ENCODE assay signal across 9 mouse cellular contexts in genomic region chr10:58812210-58813080, GRCm38 (mm10). TPM values are rescaled to one million over a fixed set of nuclear protein-coding genes. Genes with fewer than 3 reads are reported as not detected.
DNase-seq lines count a peak whose midpoint lies in the region; ATAC-seq and TF ChIP-seq lines count a peak whose summit lies in the region.
"Had no signal": no experiment of that assay in that cellular context is flagged by ENCODE, and none has a peak within 500 bp of the region (broad histone marks: within the 10 kb centered on the region; RNA-seq: fewer than 3 reads in every experiment).

No protein-coding gene starts in this region.

- H3K27ac ChIP-seq in embryonic fibroblast, embryonic 13.5 days (ENCODE audit: insufficient read depth, low read length) = peak overlapping the region; percentile 66
- H3K27ac ChIP-seq in heart, embryonic 12.5 days (ENCODE audit: poor library complexity, severe bottlenecking) = no peak overlapping the region
- peak overlapping the region; percentile 34; the same call in 1 of the 2 replicates for H3K27ac ChIP-seq in kidney, embryonic 16.5 days (ENCODE audit: low read length)
- peak overlapping the region; percentile 81 for H3K27ac ChIP-seq in limb, embryonic 15.5 days
- 0 out of 2 replicates have a peak overlapping the region, but pooled peaks have one; percentile 12 for H3K27ac ChIP-seq in midbrain, postnatal 0 days (ENCODE audit: low read depth, low read length)

- WGBS in heart, embryonic 12.5 days = under 1% methylated on average over 63 of the region's 63 CpGs
- WGBS in kidney, embryonic 16.5 days = under 1% methylated on average over 63 of the region's 63 CpGs
- WGBS in limb, embryonic 15.5 days = under 1% methylated on average over 63 of the region's 63 CpGs
- under 1% methylated on average over 61 of the region's 63 CpGs for WGBS in midbrain, postnatal 0 days

- peak overlapping the region; percentile 64 for H3K9ac ChIP-seq in heart, embryonic 12.5 days
- peak overlapping the region; percentile 69 for H3K9ac ChIP-seq in kidney, embryonic 16.5 days (replicated peaks; ENCODE audit: low read length)
- H3K9ac ChIP-seq in limb, embryonic 15.5 days = peak overlapping the region; percentile 52
- H3K9ac ChIP-seq in midbrain, postnatal 0 days (replicated peaks; ENCODE audit: low read length, poor library complexity, severe bottlenecking) = peak overlapping the region; percentile 62

- peak; percentile 50 for TF ChIP-seq CTCF in embryonic fibroblast, embryonic 13.5 days (IDR thresholded peaks at IDR 0.05; ENCODE audit: borderline replicate concordance, insufficient read depth, low read length)
- peak; percentile 88 for TF ChIP-seq CTCF in midbrain, postnatal 0 days (IDR thresholded peaks at IDR 0.05)

- H3K4me3 ChIP-seq in embryonic fibroblast, embryonic 13.5 days (ENCODE audit: insufficient read depth, low read length) = peak overlapping the region; percentile 53
- peak overlapping the region; percentile 59 for H3K4me3 ChIP-seq in heart, embryonic 12.5 days
- peak overlapping the region; percentile 66 for H3K4me3 ChIP-seq in kidney, embryonic 16.5 days (ENCODE audit: low read length)
- peak overlapping the region; percentile 68 for H3K4me3 ChIP-seq in limb, embryonic 15.5 days
- peak overlapping the region; percentile 69 for H3K4me3 ChIP-seq in midbrain, postnatal 0 days (ENCODE audit: low read depth, low read length)

- peaks cover 72% of the 10 kb centered on the region for H3K27me3 ChIP-seq in heart, embryonic 12.5 days (replicated peaks)
- peaks cover 29% of the 10 kb centered on the region for H3K27me3 ChIP-seq in kidney, embryonic 16.5 days (ENCODE audit: insufficient read depth, low read length)
- H3K27me3 ChIP-seq in limb, embryonic 15.5 days = peaks cover 34% of the 10 kb centered on the region
- H3K27me3 ChIP-seq in midbrain, postnatal 0 days (ENCODE audit: insufficient read depth, low read length) = 0 out of 2 replicates have a peak, but pooled peaks cover 7% of the 10 kb centered on the region
- H3K27me3 ChIP-seq in splenic B cell, adult 2 months (ENCODE audit: control insufficient read depth, insufficient read depth, low read length, poor library complexity, severe bottlenecking) = no peaks in the 10 kb centered on the region

- no peaks in the 10 kb centered on the region for H3K9me3 ChIP-seq in heart, embryonic 12.5 days (replicated peaks)
- no peaks in the 10 kb centered on the region for H3K9me3 ChIP-seq in kidney, embryonic 16.5 days (ENCODE audit: low read length)
- H3K9me3 ChIP-seq in limb, embryonic 15.5 days = no peaks in the 10 kb centered on the region
- H3K9me3 ChIP-seq in midbrain, postnatal 0 days (ENCODE audit: low read length) = no peaks in the 10 kb centered on the region

- peak; percentile 91 for DNase-seq in 3134 (ENCODE audit: extremely low read depth, insufficient read length, low spot score)
- peak; percentile 91 for DNase-seq in brain, adult 2 months (ENCODE audit: low read depth, low spot score)
- DNase-seq in midbrain, postnatal 0 days (ENCODE audit: low spot score) = peak; percentile 95
- peak; percentile 29 for DNase-seq in splenic B cell, adult 2 months (ENCODE audit: low read depth, low spot score)

- peak; percentile 34; the same call in 1 of the 2 replicates for TF ChIP-seq POLR2A in embryonic fibroblast, embryonic 13.5 days (IDR thresholded peaks at IDR 0.05; ENCODE audit: low read depth, low read length)

- H3K4me2 ChIP-seq in heart, embryonic 12.5 days = peak overlapping the region; percentile 96
- peak overlapping the region; percentile 99 for H3K4me2 ChIP-seq in kidney, embryonic 16.5 days (replicated peaks; ENCODE audit: low read depth, low read length)
- peak overlapping the region; percentile 99 for H3K4me2 ChIP-seq in limb, embryonic 15.5 days
- peak overlapping the region; percentile 99 for H3K4me2 ChIP-seq in midbrain, postnatal 0 days (ENCODE audit: low read depth, low read length, poor library complexity, severe bottlenecking)

- ATAC-seq in heart, embryonic 12.5 days (ENCODE audit: insufficient number of reproducible peaks, low FRiP score) = peak; percentile 54
- peak; percentile 82 for ATAC-seq in kidney, embryonic 16.5 days (ENCODE audit: low FRiP score, low TSS enrichment)
- ATAC-seq in limb, embryonic 15.5 days (ENCODE audit: insufficient number of reproducible peaks, low FRiP score, low TSS enrichment, low read depth) = peak; percentile 71
- ATAC-seq in midbrain, postnatal 0 days (ENCODE audit: low FRiP score) = peak; percentile 84

- no peaks in the 10 kb centered on the region for H3K36me3 ChIP-seq in heart, embryonic 12.5 days
- H3K36me3 ChIP-seq in kidney, embryonic 16.5 days (ENCODE audit: insufficient read depth, low read length) = no peaks in the 10 kb centered on the region
- H3K36me3 ChIP-seq in limb, embryonic 15.5 days = no peaks in the 10 kb centered on the region
- no peaks in the 10 kb centered on the region for H3K36me3 ChIP-seq in midbrain, postnatal 0 days (ENCODE audit: insufficient read depth, low read length)
- no peaks in the 10 kb centered on the region for H3K36me3 ChIP-seq in splenic B cell, adult 2 months (ENCODE audit: control insufficient read depth, insufficient read depth, low read length, poor library complexity, severe bottlenecking)
- H3K36me3 ChIP-seq: G1E had no signal

- H3K4me1 ChIP-seq in embryonic fibroblast, embryonic 13.5 days (ENCODE audit: control insufficient read depth, insufficient read depth, low read length) = peaks cover 11% of the 10 kb centered on the region; the same call in 1 of the 2 replicates
- peaks cover 16% of the 10 kb centered on the region for H3K4me1 ChIP-seq in heart, embryonic 12.5 days (replicated peaks)
- H3K4me1 ChIP-seq in kidney, embryonic 16.5 days (ENCODE audit: insufficient read depth, low read length) = peaks cover 10% of the 10 kb centered on the region
- peaks cover 20% of the 10 kb centered on the region for H3K4me1 ChIP-seq in limb, embryonic 15.5 days
- H3K4me1 ChIP-seq in midbrain, postnatal 0 days (ENCODE audit: insufficient read depth, low read length) = no peaks in the 10 kb centered on the region; the same call in 1 of the 2 replicates

RNA-seq across cellular contexts. Expression of gene Sh3rf3, which starts 0.7 kb away (rescaled TPM):
- polyA plus RNA-seq in embryonic fibroblast, embryonic 13.5 days (2011; ENCODE audit: insufficient read length, low read depth, missing spikeins) = 8.0 and 9.6 TPM in 2 replicates
- 0.17 and 0.71 TPM in 2 replicates for polyA plus RNA-seq in heart, embryonic 12.5 days (2016; fragmentation: Nextera tagmentation; extraction: Ambion mirVana)
- 0.78 and 0.89 TPM in 2 replicates for polyA plus RNA-seq in kidney, embryonic 16.5 days (2015; fragmentation: Nextera tagmentation; extraction: Ambion mirVana)
- polyA plus RNA-seq in limb, embryonic 15.5 days (2015; fragmentation: Nextera tagmentation; extraction: Ambion mirVana) = 2.1 and 3.6 TPM in 2 replicates
- total RNA-seq in midbrain, postnatal 0 days (2014; rRNA removed) = 21.5 and 31.9 TPM in 2 replicates
- 2.8 and 4.6 TPM in 2 replicates for polyA plus RNA-seq in midbrain, postnatal 0 days (2015; fragmentation: Nextera tagmentation; extraction: Ambion mirVana)
- polyA plus RNA-seq: G1E had no signal

Comparison
In these comparisons a context has a peak if more than half of its experiments do, and no peak if none do; other contexts are left out.
1. DNase-seq: peak in every context shown above with its lines; median percentile 95 in midbrain, postnatal 0 days; 91 in 3134; 91 in brain, adult 2 months; 29 in splenic B cell, adult 2 months.